Mouse (Mus musculus): ENCODE results near the gene Lifr.

Lifr gene

GRCm38 (mm10) chr15:7157658-7158057, 67.2 kb downstream of the Lifr start:
- in situ Hi-C loops (cut with MboI) = no loop called here

- in situ Hi-C loops (cut with MboI) = no loop called here
Observed at GRCm38 (mm10) chr15:7159869-7160268, 69.5 kb downstream of the Lifr start.

GRCm38 (mm10) chr15:7160321-7160720, 69.9 kb downstream of the Lifr start:
- in situ Hi-C loops (cut with MboI) = no loop called here

GRCm38 (mm10) chr15:7163851-7164250, 73.4 kb downstream of the Lifr start:
- in situ Hi-C loops (cut with MboI) = no loop called here

GRCm38 (mm10) chr15:7166735-7167134, 76.3 kb downstream of the Lifr start:
- in situ Hi-C loops (cut with MboI) = no loop called here

- in situ Hi-C loops (cut with MboI) = no loop called here
Observed at GRCm38 (mm10) chr15:7167238-7167905, 77.0 kb downstream of the Lifr start.

- in situ Hi-C loops (cut with MboI) = no loop called here
Observed at GRCm38 (mm10) chr15:7167906-7168532, 77.6 kb downstream of the Lifr start.

GRCm38 (mm10) chr15:7172875-7173274, 82.5 kb downstream of the Lifr start:
- in situ Hi-C loops (cut with MboI) = no loop called here

- in situ Hi-C loops (cut with MboI) = no loop called here
Observed at GRCm38 (mm10) chr15:7173346-7173745, 82.9 kb downstream of the Lifr start.

- in situ Hi-C loops (cut with MboI) = no loop called here
Observed at GRCm38 (mm10) chr15:7173776-7174175, 83.4 kb downstream of the Lifr start.

GRCm38 (mm10) chr15:7180576-7180975, 90.2 kb downstream of the Lifr start:
- in situ Hi-C loops (cut with MboI) = no loop called here

GRCm38 (mm10) chr15:7187682-7188081, 97.3 kb downstream of the Lifr start:
- in situ Hi-C loops (cut with MboI) = no loop called here

GRCm38 (mm10) chr15:7189678-7190454, 99.5 kb downstream of the Lifr start:
- in situ Hi-C loops (cut with MboI) = no loop called here

- in situ Hi-C loops (cut with MboI) = no loop called here
Observed at GRCm38 (mm10) chr15:7191074-7191473, 100.7 kb downstream of the Lifr start.

- in situ Hi-C loops (cut with MboI) = no loop called here
Observed at GRCm38 (mm10) chr15:7192582-7192981, 102.2 kb downstream of the Lifr start.

- in situ Hi-C loops (cut with MboI) = no loop called here
Observed at GRCm38 (mm10) chr15:7194147-7194720, 103.8 kb downstream of the Lifr start.

- in situ Hi-C loops (cut with MboI) = no loop called here
Observed at GRCm38 (mm10) chr15:7194748-7195221, 104.4 kb downstream of the Lifr start.

GRCm38 (mm10) chr15:7197652-7198445, 107.4 kb downstream of the Lifr start:
- in situ Hi-C loops (cut with MboI) = no loop called here

GRCm38 (mm10) chr15:7198816-7199215, 108.4 kb downstream of the Lifr start:
- in situ Hi-C loops (cut with MboI) = no loop called here

GRCm38 (mm10) chr15:7200286-7200685, 109.9 kb downstream of the Lifr start:
- in situ Hi-C loops (cut with MboI) = loop anchor here (25.0 kb wide), 1 partner anchor 163 kb away; no protein-coding TSS in a partner anchor
